Mouse (Mus musculus): Measurements from ENCODE around the gene Lrrc51. TPM values are rescaled to one million over a fixed set of nuclear protein-coding genes. Genes with fewer than 3 reads are reported as not detected.
"Not testable (repeated sequence)": the region's sequence is repeated elsewhere in the genome, so short reads cannot be mapped to it uniquely, and the experiment has no call there.

Lrrc51 gene
- polyA plus RNA-seq, 2 experiments, result 1.4 to 2.1 TPM

DNA sequence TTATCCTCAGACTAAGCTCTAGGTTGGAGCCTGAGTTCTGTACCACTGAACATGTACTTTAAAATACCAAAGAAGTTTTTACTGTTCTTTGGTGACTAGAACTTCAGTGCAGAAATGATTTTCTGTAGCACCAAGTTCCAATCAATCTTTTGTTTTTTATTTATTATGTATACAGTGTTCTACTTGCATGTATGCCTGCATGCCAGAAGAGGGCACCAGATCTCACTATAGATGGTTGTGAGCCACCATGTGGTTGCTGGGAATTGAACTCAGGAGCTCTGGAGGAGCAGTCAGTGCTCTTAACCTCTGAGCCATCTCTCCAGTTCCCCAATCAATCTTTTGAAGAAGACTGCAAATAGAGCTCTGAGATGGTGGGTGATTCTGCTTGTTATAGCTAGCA lies 7.8 kb downstream of the Lrrc51 start:
- H3K9me3 ChIP-seq (ENCODE audit: control insufficient read depth, low read length); H3K4me3 ChIP-seq (ENCODE audit: insufficient read depth in 1 of 2, low read depth in 2 of 2, low read length in 2 of 2); H3K36me3 ChIP-seq (replicated peaks; ENCODE audit: control insufficient read depth, insufficient read depth, low read depth); DNase-seq (ENCODE audit: low read depth in 3 of 3, low spot score in 3 of 3); H3K27me3 ChIP-seq (ENCODE audit: control insufficient read depth, insufficient read depth, low read length); H3K4me2 ChIP-seq (ENCODE audit: low read depth); H3K9ac ChIP-seq (replicated peaks); H3K4me1 ChIP-seq (replicated peaks; ENCODE audit: control insufficient read depth in 2 of 2, insufficient read depth in 2 of 2, low read length in 1 of 2); ATAC-seq (ENCODE audit: insufficient read depth); H3K27ac ChIP-seq: not testable (repeated sequence)
- peak; percentile 50 for TF ChIP-seq CTCF (IDR thresholded peaks at IDR 0.05; ENCODE audit: low read depth)

DNA sequence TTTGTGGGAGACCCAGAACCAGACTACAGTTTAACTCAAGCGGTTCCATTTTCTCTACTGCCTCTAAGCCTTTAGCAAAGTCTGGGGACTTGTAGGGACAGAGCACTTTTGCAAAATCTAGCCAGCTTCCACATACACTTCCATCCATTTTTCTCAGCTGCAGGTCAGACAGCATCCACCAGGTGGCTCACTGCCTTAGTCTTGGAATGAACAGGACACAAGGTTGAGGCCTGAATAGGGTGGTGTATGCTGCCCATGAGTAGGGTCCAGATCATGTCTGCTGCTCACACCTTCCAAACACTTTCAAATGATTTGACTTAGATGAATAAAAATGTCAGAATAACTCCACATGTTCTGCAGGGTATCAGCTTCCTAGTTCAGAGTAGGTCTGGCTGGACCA lies 15.6 kb downstream of the Lrrc51 start:
- WGBS (ENCODE audit: insufficient replicate concordance), result 27% methylated on average over 1 of the region's 1 CpGs
- Histone ChIP-seq H3K36me3 (replicated peaks; ENCODE audit: control insufficient read depth, insufficient read depth, low read depth) (no peaks in the 10 kb centered on the region; the same call in 1 of the 2 replicates), H3K9me3 (ENCODE audit: control insufficient read depth, low read length) (no peaks in the 10 kb centered on the region), H3K9ac (replicated peaks) (no peak overlapping the region), H3K4me2 (ENCODE audit: low read depth) (no peak overlapping the region), H3K27ac (no peak overlapping the region), H3K4me3 (ENCODE audit: insufficient read depth in 1 of 2, low read depth in 2 of 2, low read length in 2 of 2) (no peak overlapping the region), H3K4me1 (replicated peaks; ENCODE audit: control insufficient read depth in 2 of 2, insufficient read depth in 2 of 2, low read length in 1 of 2) (no peaks in the 10 kb centered on the region), H3K27me3 (ENCODE audit: control insufficient read depth, insufficient read depth, low read length) (no peaks in the 10 kb centered on the region)
- peak; percentile 63; the same call in 1 of the 2 replicates for ATAC-seq (ENCODE audit: insufficient read depth)
- TF ChIP-seq CTCF (IDR thresholded peaks at IDR 0.05; ENCODE audit: low read depth) (peak; percentile 91), EP300 (IDR thresholded peaks at IDR 0.05; ENCODE audit: low read depth) (no peak)
- peak in 2 of 3 experiments; percentile 30 to 44 for DNase-seq (ENCODE audit: low read depth in 3 of 3, low spot score in 3 of 3)

DNA sequence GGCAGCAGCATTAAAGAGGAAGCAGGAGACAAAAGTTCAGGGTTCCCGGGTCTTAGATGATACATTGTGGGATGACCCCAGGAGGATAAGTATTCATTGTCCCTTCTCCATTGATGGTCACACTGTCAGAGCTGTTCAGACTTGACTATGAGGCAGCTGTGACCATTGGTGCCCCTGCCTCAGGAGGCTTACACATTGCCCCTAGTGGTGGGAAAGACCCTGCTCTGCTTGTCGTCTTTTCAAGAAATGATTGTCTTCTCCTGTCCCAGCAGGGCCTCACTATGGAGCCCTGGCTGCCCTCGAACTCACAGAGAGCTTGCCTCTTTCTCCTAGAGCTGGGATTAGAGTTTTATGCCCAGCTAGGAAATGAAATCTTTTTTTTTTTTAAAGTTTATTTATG lies 21.7 kb downstream of the Lrrc51 start:
- Histone ChIP-seq H3K9me3 (ENCODE audit: control insufficient read depth, low read length) (no peaks in the 10 kb centered on the region), H3K27ac (no peak overlapping the region), H3K36me3 (replicated peaks; ENCODE audit: control insufficient read depth, insufficient read depth, low read depth) (peaks cover 18% of the 10 kb centered on the region), H3K9ac (replicated peaks) (no peak overlapping the region), H3K4me2 (ENCODE audit: low read depth) (no peak overlapping the region), H3K27me3 (ENCODE audit: control insufficient read depth, insufficient read depth, low read length) (no peaks in the 10 kb centered on the region), H3K4me1 (replicated peaks; ENCODE audit: control insufficient read depth in 2 of 2, insufficient read depth in 2 of 2, low read length in 1 of 2) (peaks cover 0 to 9% of the 10 kb centered on the region in 2 experiments; a peak in 2 of 4 replicates), H3K4me3 (ENCODE audit: insufficient read depth in 1 of 2, low read depth in 2 of 2, low read length in 2 of 2) (no peak overlapping the region)
- no peak for DNase-seq (ENCODE audit: low read depth in 3 of 3, low spot score in 3 of 3)
- TF ChIP-seq EP300 (IDR thresholded peaks at IDR 0.05; ENCODE audit: low read depth), result no peak
- peak; percentile 38 for TF ChIP-seq CTCF (IDR thresholded peaks at IDR 0.05; ENCODE audit: low read depth)
- no peak for ATAC-seq (ENCODE audit: insufficient read depth)
- 65% methylated on average over 3 of the region's 3 CpGs for WGBS (ENCODE audit: insufficient replicate concordance)

DNA sequence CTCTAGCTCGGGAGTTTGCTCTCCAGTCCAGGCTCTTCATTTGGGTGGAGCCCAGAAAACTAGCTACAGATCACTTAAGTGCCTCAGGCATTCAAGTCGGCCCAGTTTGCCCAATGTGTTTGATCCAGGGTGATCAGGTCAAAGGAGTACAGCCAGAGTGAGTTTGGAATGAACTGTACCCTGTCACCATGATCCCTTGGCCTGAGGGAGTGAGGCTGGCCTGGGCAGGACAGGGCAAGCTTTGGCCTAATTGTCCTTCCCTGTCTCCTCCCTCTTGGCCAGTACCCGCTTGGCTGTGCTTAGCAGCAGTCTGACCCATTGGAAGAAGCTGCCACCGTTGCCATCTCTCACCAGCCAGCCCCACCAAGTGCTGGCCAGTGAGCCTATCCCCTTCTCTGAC lies 23.6 kb downstream of the Lrrc51 start:
- no peak overlapping the region for H3K4me2 ChIP-seq (ENCODE audit: low read depth)
- no peak for TF ChIP-seq CTCF (IDR thresholded peaks at IDR 0.05; ENCODE audit: low read depth)
- TF ChIP-seq EP300 (IDR thresholded peaks at IDR 0.05; ENCODE audit: low read depth), result no peak
- no peak overlapping the region for H3K9ac ChIP-seq (replicated peaks)
- H3K4me3 ChIP-seq (ENCODE audit: insufficient read depth in 1 of 2, low read depth in 2 of 2, low read length in 2 of 2), result no peak overlapping the region
- no peak for DNase-seq (ENCODE audit: low read depth in 3 of 3, low spot score in 3 of 3)
- 75% methylated on average over 4 of the region's 4 CpGs for WGBS (ENCODE audit: insufficient replicate concordance)
- no peaks in the 10 kb centered on the region for H3K27me3 ChIP-seq (ENCODE audit: control insufficient read depth, insufficient read depth, low read length)
- peaks cover 18% of the 10 kb centered on the region for H3K36me3 ChIP-seq (replicated peaks; ENCODE audit: control insufficient read depth, insufficient read depth, low read depth)
- no peak overlapping the region for H3K27ac ChIP-seq
- ATAC-seq (ENCODE audit: insufficient read depth), result no peak
- peaks cover 9 to 20% of the 10 kb centered on the region in 2 experiments for H3K4me1 ChIP-seq (replicated peaks; ENCODE audit: control insufficient read depth in 2 of 2, insufficient read depth in 2 of 2, low read length in 1 of 2)
- H3K9me3 ChIP-seq (ENCODE audit: control insufficient read depth, low read length), result no peaks in the 10 kb centered on the region

DNA sequence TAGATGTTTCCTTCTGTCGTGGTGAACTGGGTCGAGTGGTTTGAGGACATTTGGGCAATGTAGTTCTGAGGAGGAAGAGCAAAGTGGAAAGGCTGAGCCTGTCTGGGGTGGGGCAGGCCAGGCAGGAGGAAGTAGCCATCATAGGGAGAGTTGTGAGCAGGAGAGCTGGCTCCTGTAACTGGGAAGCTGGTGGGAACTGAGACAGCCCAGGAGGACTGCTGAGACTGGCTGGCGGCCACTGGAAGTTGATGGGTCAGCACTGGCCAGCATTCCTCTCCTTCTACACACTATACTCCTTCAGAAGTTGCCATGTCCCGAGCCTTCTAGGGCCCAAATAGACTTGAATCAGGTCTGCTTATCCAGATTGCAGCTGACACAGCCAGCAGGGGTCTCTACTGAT lies 25.3 kb downstream of the Lrrc51 start:
- TF ChIP-seq CTCF (IDR thresholded peaks at IDR 0.05; ENCODE audit: low read depth) (no peak), EP300 (IDR thresholded peaks at IDR 0.05; ENCODE audit: low read depth) (no peak)
- Histone ChIP-seq H3K27ac (no peak overlapping the region), H3K4me1 (replicated peaks; ENCODE audit: control insufficient read depth in 2 of 2, insufficient read depth in 2 of 2, low read length in 1 of 2) (peaks cover 14 to 24% of the 10 kb centered on the region in 2 experiments), H3K36me3 (replicated peaks; ENCODE audit: control insufficient read depth, insufficient read depth, low read depth) (peaks cover 18% of the 10 kb centered on the region), H3K27me3 (ENCODE audit: control insufficient read depth, insufficient read depth, low read length) (no peaks in the 10 kb centered on the region), H3K9ac (replicated peaks) (no peak overlapping the region), H3K4me3 (ENCODE audit: insufficient read depth in 1 of 2, low read depth in 2 of 2, low read length in 2 of 2) (no peak overlapping the region), H3K4me2 (ENCODE audit: low read depth) (peak overlapping the region; percentile 11; the same call in 1 of the 2 replicates), H3K9me3 (ENCODE audit: control insufficient read depth, low read length) (no peaks in the 10 kb centered on the region)
- ATAC-seq (ENCODE audit: insufficient read depth) (no peak), DNase-seq (ENCODE audit: low read depth in 3 of 3, low spot score in 3 of 3) (no peak)
- WGBS (ENCODE audit: insufficient replicate concordance), result 32% methylated on average over 4 of the region's 4 CpGs

All from liver, embryonic 14.5 days (tissue).